Mouse (Mus musculus): ENCODE results near the gene Drd4.
A peak's percentile ranks its signal among the peaks of the same experiment; 100 is the strongest.

Drd4 gene

GRCm38 (mm10) chr7:141292583-141293388, 980 bp downstream of the Drd4 start:
- no peak for DNase-seq (ENCODE audit: low spot score in 2 of 2)

GRCm38 (mm10) chr7:141293852-141294471, 2.2 kb downstream of the Drd4 start:
- no peak for DNase-seq (ENCODE audit: low spot score in 2 of 2)

- DNase-seq (ENCODE audit: low spot score in 2 of 2), result no peak
These were observed 2.7 kb downstream of the Drd4 start for GRCm38 (mm10) chr7:141294479-141294878.

DNA sequence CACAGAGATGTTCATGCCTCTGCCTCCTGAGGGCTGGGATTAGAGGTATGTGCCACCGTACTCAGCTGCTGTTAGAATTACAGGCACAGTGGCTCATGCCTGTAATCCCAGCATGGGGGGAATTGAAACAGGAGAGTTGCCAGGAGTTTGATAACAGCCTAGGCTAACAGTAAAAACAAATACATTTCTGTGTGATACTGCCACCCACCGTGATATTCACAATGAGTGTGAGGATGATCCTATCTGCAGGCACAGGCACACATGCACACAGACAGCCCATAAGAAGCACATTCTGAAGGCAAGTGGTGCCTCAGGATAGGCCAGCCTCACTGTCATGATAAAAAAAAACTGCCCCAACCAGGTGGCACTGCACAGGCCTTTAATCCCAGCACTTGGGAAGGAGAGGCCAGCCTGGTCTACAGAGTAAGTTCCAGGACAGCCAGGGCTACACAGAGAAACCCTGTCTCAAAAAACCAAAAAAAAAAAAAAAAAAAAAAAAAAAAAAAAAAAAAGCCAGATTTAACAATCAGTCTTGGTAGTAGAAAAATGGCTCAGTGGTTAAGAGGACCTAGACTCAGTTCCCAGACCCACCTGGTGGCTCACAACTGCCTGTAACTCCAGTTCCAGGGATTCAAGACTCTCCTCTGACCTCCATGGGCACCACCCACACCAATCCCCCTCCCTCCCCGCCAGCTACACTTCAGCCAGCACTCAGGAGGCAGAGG, 6.3 kb downstream of the Drd4 start:
- no peak for DNase-seq (ENCODE audit: low spot score in 2 of 2)

DNA sequence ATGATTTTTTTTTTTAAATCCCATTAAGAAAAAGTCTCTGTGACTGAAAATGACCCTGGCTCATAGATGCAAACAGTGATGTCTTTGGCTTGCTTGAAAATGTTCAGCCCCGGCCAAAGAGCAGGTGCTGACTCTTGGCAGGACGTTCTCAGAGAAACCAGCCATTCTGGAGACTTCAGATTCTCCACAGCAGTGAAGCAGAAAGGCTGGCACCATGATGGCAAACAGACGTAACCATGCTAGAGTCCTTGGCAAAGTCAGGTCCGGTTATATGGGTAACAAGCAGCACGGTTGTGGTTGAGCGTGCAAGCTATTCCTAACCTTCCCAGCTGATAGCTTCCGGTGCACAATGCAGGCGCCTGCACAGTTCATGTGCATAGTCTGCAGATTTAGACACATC, 7.4 kb downstream of the Drd4 start:
- DNase-seq (ENCODE audit: low spot score in 2 of 2), result no peak

DNA sequence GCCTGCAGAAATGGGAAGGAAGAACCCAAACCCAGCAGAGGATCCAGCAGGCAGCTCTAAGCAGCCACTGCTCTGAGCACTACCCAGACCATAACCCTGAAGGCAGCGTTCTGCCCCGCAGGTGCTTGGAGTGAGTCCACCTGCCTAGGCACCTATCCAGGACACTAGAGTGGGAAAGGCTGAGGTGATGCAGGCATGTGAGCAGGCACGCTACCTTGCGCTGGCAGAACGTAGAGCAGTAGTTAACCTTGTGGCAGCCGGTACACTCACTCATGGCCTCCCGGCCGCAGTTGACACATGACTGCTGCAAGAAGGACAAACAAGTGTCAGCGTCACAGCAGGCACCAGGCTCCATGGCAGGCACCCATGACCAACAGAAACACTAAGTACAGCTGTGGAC, 9.6 kb downstream of the Drd4 start:
- no peak for DNase-seq (ENCODE audit: low spot score in 2 of 2)

- no peak for DNase-seq (ENCODE audit: low spot score in 2 of 2)
These were observed 11.0 kb downstream of the Drd4 start for GRCm38 (mm10) chr7:141302702-141303268.

GRCm38 (mm10) chr7:141304537-141304936, 12.7 kb downstream of the Drd4 start:
- no peak for DNase-seq (ENCODE audit: low spot score in 2 of 2)

- DNase-seq (ENCODE audit: low spot score in 2 of 2), result no peak
These were observed 22.6 kb downstream of the Drd4 start for GRCm38 (mm10) chr7:141314416-141314815.

DNA sequence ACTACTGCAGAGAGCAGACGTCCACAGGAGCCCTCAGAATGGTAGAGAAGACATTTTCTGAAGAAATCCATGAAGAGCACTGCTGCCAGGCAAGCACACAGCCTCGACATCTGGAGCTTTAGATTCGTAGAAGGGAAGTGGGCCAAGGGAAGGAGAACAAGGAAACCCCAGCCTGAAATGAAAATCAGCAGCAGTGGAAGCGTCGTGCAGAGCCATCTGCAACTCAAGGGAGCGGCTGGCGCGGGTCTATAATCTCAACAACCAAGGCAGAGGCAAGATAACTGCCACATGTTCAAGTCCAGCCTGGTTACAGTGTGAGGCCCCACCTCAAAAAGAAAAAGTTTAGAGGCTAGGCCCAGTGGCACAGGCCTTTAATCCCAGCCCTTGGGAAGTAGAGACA, 23.3 kb downstream of the Drd4 start:
- DNase-seq (ENCODE audit: low spot score in 2 of 2), result no peak

- no peak for DNase-seq (ENCODE audit: low spot score in 2 of 2)
These were observed 24.2 kb downstream of the Drd4 start for GRCm38 (mm10) chr7:141315974-141316373.

GRCm38 (mm10) chr7:141317619-141318132, 25.9 kb downstream of the Drd4 start:
- DNase-seq (ENCODE audit: low spot score in 2 of 2), result no peak

GRCm38 (mm10) chr7:141319446-141319845, 27.6 kb downstream of the Drd4 start:
- DNase-seq (ENCODE audit: low spot score in 2 of 2), result no peak

DNA sequence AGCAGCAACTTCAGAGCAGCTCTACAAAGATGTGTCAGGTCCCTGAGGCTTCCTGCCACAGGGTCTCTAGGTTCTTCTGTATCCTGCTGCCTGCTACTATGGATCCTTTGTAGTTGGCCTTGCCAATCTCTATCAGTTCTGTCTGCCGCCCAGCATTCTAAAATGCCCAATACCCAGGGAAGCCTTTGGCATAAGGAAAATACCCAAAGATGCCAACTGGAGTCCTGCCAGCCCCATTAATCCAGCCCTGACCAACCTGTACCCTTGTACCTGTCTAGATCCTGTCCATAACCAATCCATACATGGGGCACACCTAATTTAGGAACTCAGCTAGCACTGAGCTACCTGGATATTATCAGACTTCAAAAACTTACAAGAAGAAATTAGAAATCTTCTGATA, 32.9 kb downstream of the Drd4 start:
- DNase-seq (ENCODE audit: low spot score in 2 of 2), result no peak

DNA sequence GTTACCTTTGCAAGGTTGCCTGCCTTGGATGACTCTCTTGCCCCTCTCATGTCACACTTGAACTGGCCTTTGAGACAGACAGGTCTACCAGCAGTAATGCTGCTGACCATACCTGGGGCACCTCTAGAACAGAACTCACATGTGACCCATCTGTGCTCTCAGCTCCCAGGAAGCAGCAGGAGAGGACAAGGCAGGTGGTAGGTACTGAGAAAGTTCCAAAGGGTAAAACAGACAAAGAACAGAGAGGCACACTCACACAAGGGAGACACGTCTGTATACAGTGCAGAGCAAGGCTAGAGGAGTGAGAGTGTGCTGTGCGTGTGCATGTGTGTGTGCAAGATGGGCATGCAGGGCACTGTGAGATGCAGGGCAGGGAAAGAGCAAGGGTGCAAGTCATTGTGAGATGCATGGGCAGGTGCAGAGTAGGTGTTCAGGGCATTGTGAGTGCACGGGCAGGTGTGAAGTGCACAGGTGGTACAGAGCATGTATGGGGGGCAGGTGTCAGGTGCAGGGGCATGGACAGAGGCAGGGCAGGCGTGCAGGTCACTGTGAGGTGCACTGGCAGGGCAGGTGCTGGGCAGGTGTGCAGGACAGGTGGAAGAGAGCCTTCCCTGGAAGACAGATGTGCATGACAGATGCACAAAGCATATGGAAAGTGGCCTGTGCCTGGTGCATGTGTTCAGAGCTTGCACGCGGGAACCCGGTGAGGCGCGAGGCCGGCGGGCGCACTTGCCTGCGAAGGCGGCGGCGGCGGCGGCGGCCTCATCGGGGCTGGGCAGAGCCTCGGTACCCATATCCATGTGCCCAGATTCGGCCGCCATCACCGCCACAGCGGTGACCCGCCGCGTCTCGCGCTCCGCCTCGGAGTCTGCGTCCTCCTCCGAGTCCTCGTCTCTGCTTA, 35.0 kb downstream of the Drd4 start:
- DNase-seq (ENCODE audit: low spot score in 2 of 2), result peak in 1 of 2 experiments; percentile 26

GRCm38 (mm10) chr7:141327469-141328372, 35.9 kb downstream of the Drd4 start, which contains the start of the genes Deaf1 and Tmem80:
Gene Deaf1 (minus strand): TSS chr7:141327690.
Gene Tmem80 (plus strand): TSS chr7:141327739.
- DNase-seq (ENCODE audit: low spot score in 2 of 2), result peak; percentile 100

GRCm38 (mm10) chr7:141328373-141328990, 36.7 kb downstream of the Drd4 start:
- no peak for DNase-seq (ENCODE audit: low spot score in 2 of 2)

DNA sequence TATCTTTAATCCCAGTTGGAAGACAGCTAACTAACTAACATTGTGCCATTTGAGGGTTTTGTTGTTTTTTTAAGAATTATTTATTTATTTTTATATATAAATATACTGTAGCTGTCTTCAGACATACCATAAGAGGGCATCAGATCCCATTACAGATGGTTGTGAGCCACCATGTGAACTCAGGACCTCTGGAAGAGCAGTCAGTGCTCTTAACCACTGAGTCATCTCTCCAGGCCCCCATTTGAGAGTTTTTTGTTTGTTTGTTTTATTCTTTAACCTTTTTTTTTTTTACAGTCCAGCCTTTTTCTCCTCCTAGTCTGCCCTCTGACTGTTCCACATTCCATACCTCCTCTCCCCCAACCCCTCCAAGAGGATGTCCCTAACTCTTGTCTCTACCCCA, 38.9 kb downstream of the Drd4 start:
- no peak for DNase-seq (ENCODE audit: low spot score in 2 of 2)

DNA sequence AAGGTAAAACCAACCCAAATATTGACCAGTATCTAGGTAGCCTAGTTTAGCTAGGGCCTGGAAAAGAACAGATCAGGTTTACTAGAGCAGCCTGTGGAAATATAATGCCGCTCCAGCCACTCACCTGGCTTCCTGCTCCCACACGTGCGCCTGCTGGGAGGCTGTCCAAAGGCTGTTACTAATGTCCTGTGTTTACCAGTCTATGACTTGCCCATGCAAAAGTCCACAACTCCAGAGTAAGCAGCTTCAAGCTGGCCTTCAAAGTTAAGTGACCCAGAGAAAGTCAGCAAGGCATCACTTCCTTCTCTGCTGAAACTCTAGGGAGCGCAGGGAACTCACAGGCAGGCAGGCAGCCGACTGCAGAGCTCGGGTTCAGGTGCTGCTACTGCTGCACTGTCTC, 40.2 kb downstream of the Drd4 start:
- DNase-seq (ENCODE audit: low spot score in 2 of 2), result no peak
